Mouse (Mus musculus) olfactory bulb, adult 2 months (tissue): ENCODE measurements around the gene Klf2. TPM values are rescaled to one million over a fixed set of nuclear protein-coding genes. Genes with fewer than 3 reads are reported as not detected.

Experiments
- H3K27ac ChIP-seq: fragments of 200-500 bp; 2 replicates; pipeline ENCODE4 v1.5.1; 2012; ENCODE audit warnings: low read depth, low read length; ENCODE audit not compliant: insufficient read depth
- H3K4me1 ChIP-seq: fragments of 200-500 bp; 2 replicates; pipeline ENCODE4 v1.6.1; 2012; ENCODE audit warnings: low read length; ENCODE audit not compliant: control insufficient read depth, insufficient read depth
- H3K4me3 ChIP-seq: fragments of 200-500 bp; 2 replicates; pipeline ENCODE4 v1.5.1; 2012; ENCODE audit warnings: mild to moderate bottlenecking, low read depth, low read length, moderate library complexity; ENCODE audit not compliant: insufficient read depth
- CTCF ChIP-seq: fragments of 200-500 bp; IDR thresholded peaks from 2 replicates; pipeline ENCODE4 v1.5.1; 2012; ENCODE audit warnings: low read depth, mild to moderate bottlenecking, low read length, moderate library complexity; ENCODE audit not compliant: insufficient read depth
- POLR2A ChIP-seq: fragments of 200-500 bp; IDR thresholded peaks from 2 replicates; pipeline ENCODE4 v1.6.1; 2012; ENCODE audit warnings: mild to moderate bottlenecking, low read depth, low read length, moderate library complexity; ENCODE audit not compliant: insufficient read depth
- WGBS: fragments of 180-500 bp; shearing (Covaris S2); methylation state at CpG from one replicate; pipeline ENCODE4 v1.1.7; 2018; 5-methylcytosine and 5-hydroxymethylcytosine counted together
- polyA plus RNA-seq: library from polyadenylated mRNA; stranded (reverse); fragments of >200 nt; gene quantifications from 2 replicates; pipeline ENCODE4 v1.2.4, GENCODE M21; 2012; ENCODE audit warnings: low replicate concordance; ENCODE audit not compliant: missing spikeins, insufficient read depth, insufficient read length

Klf2 gene
- polyA plus RNA-seq, 1 experiment, result not detected

- peaks cover 21% of the 10 kb centered on the region for H3K4me1 ChIP-seq
- no peak overlapping the region for H3K4me3 ChIP-seq
- no peak overlapping the region for H3K27ac ChIP-seq
- TF ChIP-seq POLR2A (no peak), CTCF (no peak)
- 85% methylated on average over 10 of the region's 10 CpGs for WGBS
Observed at GRCm38 (mm10) chr8:72324036-72324706, 5.3 kb downstream of the Klf2 start.

GRCm38 (mm10) chr8:72324708-72325107 lies 5.9 kb downstream of the Klf2 start:
- TF ChIP-seq CTCF (no peak), POLR2A (no peak)
- peaks cover 18% of the 10 kb centered on the region for H3K4me1 ChIP-seq
- WGBS, result 84% methylated on average over 2 of the region's 2 CpGs

GRCm38 (mm10) chr8:72329116-72329515 lies 10.3 kb downstream of the Klf2 start:
- TF ChIP-seq POLR2A, result no peak
- no peaks in the 10 kb centered on the region for H3K4me1 ChIP-seq
- no peak overlapping the region for H3K27ac ChIP-seq
- 93% methylated on average over 3 of the region's 3 CpGs for WGBS
- no peak overlapping the region for H3K4me3 ChIP-seq

More at GRCm38 (mm10) chr8:72324708-72325107, 5.9 kb downstream of the Klf2 start:
- no peak overlapping the region for H3K27ac ChIP-seq
- no peak overlapping the region for H3K4me3 ChIP-seq

GRCm38 (mm10) chr8:72330806-72331516 lies 12.1 kb downstream of the Klf2 start:
- Histone ChIP-seq H3K4me3 (no peak overlapping the region), H3K4me1 (no peaks in the 10 kb centered on the region), H3K27ac (no peak overlapping the region)
- TF ChIP-seq CTCF, result no peak
- no peak for TF ChIP-seq POLR2A
- WGBS, result 68% methylated on average over 6 of the region's 6 CpGs

GRCm38 (mm10) chr8:72331631-72332030 lies 12.8 kb downstream of the Klf2 start:
- H3K4me3 ChIP-seq, result no peak overlapping the region
- TF ChIP-seq CTCF (no peak), POLR2A (no peak)
- H3K27ac ChIP-seq, result no peak overlapping the region
- 86% methylated on average over 4 of the region's 4 CpGs for WGBS
- H3K4me1 ChIP-seq, result no peaks in the 10 kb centered on the region

GRCm38 (mm10) chr8:72333429-72334143 lies 14.8 kb downstream of the Klf2 start:
- Histone ChIP-seq H3K4me1 (no peaks in the 10 kb centered on the region), H3K27ac (no peak overlapping the region), H3K4me3 (no peak overlapping the region)
- TF ChIP-seq POLR2A, result no peak
- no peak for TF ChIP-seq CTCF
- 39% methylated on average over 3 of the region's 3 CpGs for WGBS

- Histone ChIP-seq H3K4me3 (no peak overlapping the region), H3K4me1 (no peaks in the 10 kb centered on the region), H3K27ac (no peak overlapping the region)
- WGBS, result 48% methylated on average over 4 of the region's 4 CpGs
- TF ChIP-seq CTCF, result no peak
- no peak for TF ChIP-seq POLR2A
Observed at GRCm38 (mm10) chr8:72334144-72334641, 15.4 kb downstream of the Klf2 start.

GRCm38 (mm10) chr8:72336273-72336672 lies 17.4 kb downstream of the Klf2 start:
- TF ChIP-seq POLR2A (no peak), CTCF (no peak)
- Histone ChIP-seq H3K27ac (no peak overlapping the region), H3K4me3 (no peak overlapping the region), H3K4me1 (no peaks in the 10 kb centered on the region)
- WGBS, result 76% methylated on average over 2 of the region's 2 CpGs

GRCm38 (mm10) chr8:72337034-72337433 lies 18.2 kb downstream of the Klf2 start:
- TF ChIP-seq POLR2A (no peak), CTCF (no peak)
- Histone ChIP-seq H3K4me3 (no peak overlapping the region), H3K27ac (0 out of 2 replicates have a peak overlapping the region, but pooled peaks have one; percentile 2), H3K4me1 (no peaks in the 10 kb centered on the region)
